Mouse (Mus musculus): ENCODE data around the gene Tufm.
"Not testable (repeated sequence)": the region's sequence is repeated elsewhere in the genome, so short reads cannot be mapped to it uniquely, and the experiment has no call there.

Tufm gene

DNA sequence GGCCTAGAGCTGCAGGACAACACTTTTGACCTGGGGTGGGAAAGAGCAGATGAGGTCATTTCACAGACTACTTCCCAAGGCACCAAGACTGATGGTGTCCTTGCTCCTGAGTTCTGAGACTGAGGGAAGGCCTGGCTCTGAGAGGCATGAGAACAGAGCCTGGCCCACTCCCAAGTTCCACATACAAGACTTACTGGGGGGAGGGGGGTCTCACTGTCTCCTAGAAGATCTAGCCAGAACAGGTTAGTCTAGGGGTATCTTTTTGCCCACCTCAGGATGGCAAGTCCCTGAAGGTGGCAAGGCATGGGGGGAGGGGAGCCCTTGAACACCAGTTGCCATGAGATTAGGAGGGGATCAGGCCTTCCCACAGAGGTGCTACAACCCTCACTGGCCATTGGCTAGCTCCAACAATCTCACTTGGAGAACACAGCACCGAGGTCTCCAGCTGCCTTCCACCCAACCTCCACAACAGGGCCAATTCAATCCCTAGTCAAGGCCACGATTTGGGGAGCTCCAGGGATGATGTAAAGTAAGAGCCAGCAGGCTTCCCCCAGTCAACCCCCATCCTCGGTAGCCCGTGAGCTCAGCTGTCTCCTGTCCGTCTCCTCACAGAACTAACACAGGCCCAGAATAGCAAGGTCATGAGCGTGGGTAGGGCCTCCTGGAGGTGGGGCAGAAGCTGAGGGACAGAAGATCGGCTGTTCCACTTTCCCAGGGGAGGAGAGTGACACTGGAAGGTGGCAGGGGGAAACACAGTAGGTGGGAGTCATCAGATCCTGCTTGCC lies 21.7 kb upstream of the Tufm start:
- no peak for DNase-seq (ENCODE audit: extremely low spot score, low spot score)

DNA sequence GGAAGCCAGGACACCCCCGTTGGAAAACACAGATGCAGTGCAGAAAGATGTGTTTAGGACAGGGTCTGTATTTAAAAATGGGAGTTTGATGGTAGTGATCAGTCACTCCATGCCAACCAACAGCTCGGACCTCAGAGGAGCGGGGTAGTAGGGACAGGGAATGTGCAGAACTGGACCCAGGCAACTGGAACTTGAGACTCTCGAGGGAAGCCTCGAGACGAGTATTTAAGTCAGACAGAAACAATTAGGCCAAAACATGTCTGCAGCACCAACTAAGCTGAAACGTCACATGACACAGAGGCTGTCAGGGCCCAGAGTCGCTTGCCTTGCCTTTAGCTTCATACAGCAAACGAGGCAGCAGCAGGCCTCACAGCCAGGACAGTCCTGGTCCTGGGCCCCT lies 21.0 kb upstream of the Tufm start:
- no peak for DNase-seq (ENCODE audit: extremely low spot score, low spot score)

DNA sequence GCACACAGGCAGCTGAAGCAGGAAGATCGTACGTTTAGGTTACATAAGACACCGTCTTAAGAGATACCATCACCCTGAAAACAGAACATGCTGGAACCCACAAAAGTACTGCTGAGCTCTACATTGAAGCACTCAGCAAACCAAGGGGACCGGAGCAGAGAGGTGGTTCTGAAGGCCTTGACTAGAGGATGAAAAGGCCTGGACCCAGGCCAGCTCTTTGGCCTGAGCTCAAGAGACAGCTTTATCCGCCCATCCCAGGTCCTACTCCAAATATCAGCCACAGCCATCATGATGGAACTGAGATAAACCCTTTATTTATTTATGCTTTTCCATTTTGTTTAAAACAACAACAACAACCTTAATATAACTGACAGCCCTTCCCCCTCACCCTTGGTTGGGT lies 20.5 kb upstream of the Tufm start:
- DNase-seq (ENCODE audit: extremely low spot score, low spot score): no peak

DNA sequence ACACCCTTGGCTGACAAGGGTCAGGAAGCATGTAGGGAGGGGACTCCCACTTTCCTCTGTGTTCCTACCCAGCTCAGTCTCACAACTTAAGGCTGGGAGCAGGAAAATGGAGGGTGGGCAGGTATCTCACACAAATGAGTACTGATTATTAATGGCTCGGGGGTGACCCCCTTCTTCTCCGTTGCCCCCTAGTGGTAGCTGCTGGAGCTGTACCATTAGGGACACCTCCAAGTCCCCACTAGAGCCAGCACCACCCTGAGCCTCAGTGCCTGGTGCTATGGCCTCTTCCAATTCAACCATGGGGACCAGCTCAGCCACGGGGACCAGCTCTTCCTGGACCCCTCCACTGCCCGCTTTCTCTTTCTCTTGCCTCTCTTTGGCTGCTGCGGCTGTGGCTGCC lies 19.9 kb upstream of the Tufm start:
- DNase-seq (ENCODE audit: extremely low spot score, low spot score): no peak

DNA sequence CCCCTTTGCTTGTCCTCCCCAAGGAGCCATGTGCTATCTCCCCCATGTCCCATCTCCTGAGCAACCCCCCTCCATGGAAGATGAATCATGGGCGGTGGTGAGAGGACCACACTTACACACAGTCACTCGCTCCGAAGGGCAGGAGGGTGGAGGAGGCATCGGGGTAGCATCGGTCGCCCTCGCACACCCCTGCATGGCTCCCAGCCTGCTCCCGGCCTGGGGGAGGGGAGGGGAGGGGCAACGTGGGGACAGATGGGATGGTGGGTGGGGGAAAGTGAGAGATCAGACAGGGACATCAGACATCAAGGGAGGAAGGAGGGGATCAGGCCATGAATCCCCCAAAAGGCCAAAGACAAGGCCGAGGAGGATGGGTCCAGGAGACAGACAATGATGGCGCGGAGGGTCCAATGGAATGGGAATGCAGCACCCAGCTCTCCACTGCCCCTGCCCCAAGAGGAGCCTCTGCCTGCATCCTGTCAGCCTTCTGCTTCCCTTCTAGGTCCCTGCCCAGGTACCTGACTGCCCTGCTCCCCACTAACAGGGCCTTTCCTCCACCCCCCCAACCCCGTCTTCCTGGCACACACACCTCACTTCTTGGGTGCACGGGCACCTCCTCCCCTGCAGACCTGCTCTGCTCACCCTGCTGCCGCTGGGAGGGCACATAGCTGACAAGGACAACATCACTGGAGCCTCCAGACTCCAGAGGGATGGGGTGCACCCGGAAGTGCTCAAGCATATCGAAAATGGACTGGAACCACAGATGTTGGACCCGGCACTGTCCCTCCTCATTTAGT lies 19.1 kb upstream of the Tufm start:
- no peak for DNase-seq (ENCODE audit: extremely low spot score, low spot score)

DNA sequence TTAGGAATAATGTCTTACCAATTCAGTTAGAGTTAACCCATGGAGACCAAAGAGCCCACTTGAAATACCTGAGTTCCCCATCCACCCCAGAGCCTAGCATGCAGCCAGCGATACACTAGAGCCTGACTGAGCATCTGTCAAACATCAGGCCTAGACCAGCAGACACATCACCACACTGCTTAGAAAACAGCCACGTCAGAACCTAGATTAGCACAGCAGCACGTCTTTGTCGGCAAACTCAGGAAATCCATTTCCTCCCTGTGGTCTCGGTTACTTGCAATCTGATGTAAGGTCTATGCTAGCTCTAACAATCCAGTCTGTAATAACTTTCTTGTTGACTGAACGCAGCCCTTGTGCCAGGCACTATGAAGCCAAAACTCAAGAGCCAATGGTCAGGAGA lies 17.1 kb upstream of the Tufm start:
- DNase-seq (ENCODE audit: extremely low spot score, low spot score): no peak

DNA sequence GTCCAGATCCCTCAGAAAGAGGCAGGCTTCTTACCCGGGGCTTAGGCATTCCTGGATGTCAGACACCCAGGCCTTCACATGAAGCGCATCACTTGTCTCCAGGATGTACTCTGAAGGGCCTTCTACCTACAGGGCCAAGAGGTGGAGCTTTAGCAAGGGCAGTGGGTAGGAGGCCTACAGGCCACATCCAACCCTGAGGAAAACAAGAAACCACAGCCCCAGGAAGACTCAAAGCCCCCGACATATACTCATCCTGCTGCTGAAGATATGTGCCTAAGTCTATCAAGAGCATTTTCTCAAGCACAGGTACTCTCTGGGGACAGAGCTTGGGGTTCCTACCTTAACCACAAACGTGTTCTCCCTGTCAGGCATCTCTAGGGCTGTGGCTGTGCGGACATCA lies 15.8 kb upstream of the Tufm start:
- DNase-seq (ENCODE audit: extremely low spot score, low spot score): no peak

DNA sequence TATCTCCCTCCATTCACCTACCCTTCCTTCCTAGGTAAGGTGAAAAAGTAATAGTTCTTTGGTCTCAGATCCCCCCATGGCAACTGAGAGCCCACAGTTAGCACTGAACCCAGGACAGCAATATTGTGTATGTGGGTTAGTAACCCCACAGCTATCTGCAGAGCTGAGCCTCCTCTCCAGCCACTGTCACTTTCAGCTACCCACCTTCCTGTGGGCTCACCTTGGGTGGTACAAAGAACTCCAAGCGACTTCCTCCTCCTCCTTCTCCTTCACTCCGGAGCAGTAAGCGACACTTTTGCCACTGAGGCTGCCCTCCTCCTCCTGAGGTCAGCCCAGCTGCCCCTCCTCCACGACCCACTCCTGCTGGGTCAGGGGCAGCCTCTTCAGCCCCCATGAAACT lies 15.3 kb upstream of the Tufm start:
- DNase-seq (ENCODE audit: extremely low spot score, low spot score): no peak

DNA sequence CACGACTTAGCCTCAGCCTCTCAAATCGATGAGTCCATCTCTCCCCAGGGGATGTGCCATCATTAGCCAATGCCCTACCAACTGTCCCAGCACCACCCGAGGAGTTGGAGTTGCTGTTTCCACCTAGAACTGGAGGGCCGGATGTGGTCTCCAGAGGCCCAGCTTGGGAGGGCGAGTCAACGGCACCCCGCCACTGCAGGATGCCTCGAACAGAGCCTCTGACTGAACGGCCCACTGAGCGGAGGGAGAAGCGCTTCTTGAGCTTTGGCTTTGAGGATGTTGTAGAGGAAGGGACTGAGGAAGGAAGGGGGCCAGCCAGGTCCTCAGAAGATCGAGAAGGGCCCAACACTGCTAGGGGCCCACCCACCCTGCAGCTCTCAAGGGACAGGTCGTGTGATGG lies 14.9 kb upstream of the Tufm start:
- DNase-seq (ENCODE audit: extremely low spot score, low spot score): no peak

DNA sequence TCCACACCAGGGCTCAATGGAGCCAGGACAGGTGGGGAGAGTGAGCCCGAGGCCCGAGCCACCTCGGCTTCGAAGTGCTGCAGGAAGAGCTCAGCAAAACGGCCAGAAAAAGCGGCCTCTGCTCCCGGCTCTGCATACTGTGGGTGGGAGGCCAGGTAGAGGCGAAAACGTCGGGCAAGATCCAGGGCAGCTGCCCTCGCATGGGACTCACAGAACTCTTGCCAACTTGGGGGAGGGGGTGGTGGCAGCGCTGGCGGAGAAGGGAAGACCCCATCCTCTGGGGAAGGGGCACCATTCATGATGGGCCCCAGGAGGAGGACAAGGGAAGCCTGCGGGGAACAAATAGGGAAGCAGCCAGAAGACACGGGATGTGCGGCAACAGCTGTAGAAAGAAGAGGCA lies 14.4 kb upstream of the Tufm start:
- DNase-seq (ENCODE audit: extremely low spot score, low spot score): no peak

DNA sequence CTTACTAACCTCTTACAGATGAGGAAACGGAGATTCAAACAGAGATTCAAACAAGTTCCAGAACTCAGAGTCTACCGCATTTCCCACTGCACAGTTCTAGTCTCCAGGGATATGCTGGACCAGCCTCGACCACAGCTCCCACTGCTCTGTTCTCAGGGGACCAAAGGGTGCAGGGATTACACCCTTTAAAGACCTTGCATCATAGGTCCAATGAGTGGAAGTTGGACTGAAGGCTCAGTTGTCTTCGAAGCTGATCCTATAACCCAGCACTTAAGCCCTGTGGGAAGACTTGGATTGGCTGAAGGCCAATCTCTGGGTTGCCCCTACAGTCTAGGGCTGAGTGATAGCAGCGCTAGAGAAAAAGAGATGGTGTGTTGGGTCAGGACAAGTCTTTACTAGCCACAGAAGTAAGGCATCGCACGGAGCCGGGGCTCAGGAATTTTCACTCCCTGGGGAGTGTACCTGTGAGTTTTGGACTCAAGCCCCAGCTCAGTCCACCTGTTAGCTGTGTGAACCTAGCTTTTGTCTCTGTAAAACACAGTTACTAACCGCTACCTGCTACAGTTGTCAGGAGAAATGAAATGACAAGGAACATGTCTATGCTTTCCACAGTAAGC lies 13.6 kb upstream of the Tufm start:
- no peak for DNase-seq (ENCODE audit: extremely low spot score, low spot score)

DNA sequence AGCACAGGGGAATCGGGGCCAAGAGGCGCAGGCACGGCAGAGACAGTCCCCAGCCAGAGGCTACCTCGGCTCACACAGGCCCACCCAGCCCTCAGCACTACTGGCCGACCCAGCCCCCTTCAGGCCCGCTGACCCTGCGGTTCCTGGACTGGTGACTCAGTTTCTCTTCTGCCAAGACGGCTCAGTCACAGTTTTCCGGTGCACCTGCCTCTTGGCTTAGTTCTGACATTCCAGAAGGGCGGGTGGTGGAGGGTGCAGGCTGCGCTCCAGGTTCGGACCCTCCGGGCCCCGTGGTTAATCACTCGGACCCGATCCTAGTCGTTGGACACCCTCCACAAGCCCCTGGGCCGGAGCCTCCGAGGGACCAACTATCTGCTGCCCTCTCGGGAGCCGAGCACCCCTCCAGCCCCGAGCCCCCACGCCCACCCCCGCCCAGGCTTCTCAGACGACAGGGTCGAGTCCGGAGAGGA lies 12.6 kb upstream of the Tufm start:
- DNase-seq (ENCODE audit: extremely low spot score, low spot score): no peak

DNA sequence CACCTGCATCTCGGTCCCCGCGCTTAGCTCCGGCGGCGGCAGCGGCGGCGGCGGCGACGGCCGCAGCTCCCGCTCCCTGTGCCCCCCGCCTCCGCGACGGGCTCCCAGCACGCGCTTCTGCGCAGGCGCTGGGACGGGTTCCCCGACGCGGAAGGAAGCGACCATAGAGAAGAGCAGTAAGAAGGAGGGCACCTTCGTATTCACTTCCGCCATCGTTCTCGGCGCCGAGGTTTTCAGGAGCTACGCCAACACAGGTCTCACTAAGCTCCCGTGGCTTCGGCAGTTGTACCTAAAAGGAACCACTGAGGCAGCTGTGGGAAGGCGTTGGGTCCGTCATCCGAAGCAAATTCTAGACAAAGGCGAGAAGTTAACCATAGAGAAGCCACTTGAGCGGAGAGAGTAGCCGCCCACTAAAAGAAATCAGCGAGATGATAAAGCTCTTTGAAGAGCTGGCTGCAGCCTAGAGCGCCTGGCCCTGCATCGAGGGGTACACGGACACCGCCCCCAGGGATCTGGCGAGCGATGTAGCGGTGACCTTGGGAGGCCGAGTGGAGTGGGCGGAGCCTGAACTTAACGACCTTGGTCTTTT lies 12.1 kb upstream of the Tufm start, which contains the start of gene Sh2b1:
TSS of gene Sh2b1 (minus strand) at position 432 of the 589 bp plus-strand sequence.
- DNase-seq (ENCODE audit: extremely low spot score, low spot score): peak; percentile 90

DNA sequence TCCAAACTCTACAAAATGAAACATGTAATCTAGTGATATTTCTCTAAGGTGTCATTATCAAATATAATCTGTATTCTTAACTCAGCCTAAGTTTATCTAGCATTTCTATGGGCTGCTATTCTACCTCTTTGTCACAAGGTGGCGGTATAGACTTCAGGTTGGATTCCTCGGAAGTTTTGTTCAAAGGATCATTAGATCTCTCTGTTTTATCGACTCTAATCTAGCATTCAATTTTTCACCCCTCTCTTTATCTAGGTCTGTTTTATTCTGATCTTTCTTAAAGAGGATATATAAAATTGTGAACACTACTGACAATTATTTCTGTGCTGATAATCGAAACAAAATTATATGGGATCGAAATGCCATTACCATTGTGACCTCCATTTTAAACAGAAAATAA lies 5.5 kb upstream of the Tufm start:
- DNase-seq (ENCODE audit: extremely low spot score, low spot score): no peak

DNA sequence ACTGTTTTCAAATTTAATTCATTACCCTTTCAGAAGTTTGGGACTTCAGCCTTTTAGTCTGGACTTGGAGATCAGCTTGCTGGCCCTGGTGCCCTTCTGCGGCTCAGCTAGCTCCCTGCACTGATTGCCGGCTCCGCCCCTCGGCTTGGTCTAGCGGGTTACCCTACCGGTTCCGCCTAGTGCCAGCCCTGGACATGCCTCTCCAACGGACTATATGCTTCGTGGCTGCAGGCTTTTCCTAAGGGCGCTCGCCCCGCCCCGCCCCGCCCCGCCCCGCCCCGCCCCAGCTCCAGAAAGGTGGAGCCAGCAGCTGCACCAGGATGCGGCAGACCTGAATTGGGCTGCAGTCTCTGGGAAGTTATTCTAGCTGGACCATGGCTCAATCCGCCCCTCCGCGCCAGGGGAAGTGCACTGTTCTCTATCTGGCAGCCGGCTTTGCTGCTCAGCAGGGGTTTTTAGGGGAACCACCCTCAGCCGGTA lies 4.7 kb upstream of the Tufm start:
- DNase-seq (ENCODE audit: extremely low spot score, low spot score): peak; percentile 83

DNA sequence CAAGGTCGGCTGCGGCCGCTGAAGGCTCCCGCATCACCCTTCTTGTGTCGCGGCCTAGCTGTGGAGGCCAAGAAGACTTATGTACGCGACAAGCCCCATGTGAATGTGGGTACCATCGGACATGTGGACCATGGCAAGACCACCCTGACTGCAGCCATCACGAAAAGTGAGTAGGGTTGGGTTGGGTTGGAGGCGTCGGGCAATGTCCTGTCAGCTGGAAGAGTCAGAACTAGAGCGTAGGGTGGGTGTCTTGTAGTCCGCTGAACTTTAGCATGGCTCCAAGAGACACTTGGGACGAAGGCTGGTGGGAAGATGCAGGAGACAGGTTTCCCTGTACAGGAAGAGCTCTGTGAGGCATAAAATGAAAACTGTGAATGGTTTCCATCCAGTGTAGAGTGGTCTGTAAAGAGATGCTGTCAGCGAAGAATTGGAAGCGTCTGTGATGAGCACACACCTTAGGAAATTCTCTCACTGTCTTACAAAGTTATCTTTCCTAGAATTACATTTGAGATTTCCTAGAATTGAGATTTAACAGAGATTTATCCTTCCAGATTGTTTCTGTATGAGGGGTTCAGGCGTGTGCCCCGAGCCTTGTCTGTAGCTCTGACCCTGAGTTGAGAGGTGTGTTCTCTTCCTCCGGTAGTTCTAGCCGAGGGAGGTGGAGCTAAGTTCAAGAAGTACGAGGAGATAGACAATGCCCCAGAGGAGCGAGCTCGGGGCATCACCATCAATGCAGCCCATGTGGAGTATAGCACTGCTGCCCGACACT lies 640 bp downstream of the Tufm start:
- not testable (repeated sequence) for DNase-seq (ENCODE audit: extremely low spot score, low spot score)

DNA sequence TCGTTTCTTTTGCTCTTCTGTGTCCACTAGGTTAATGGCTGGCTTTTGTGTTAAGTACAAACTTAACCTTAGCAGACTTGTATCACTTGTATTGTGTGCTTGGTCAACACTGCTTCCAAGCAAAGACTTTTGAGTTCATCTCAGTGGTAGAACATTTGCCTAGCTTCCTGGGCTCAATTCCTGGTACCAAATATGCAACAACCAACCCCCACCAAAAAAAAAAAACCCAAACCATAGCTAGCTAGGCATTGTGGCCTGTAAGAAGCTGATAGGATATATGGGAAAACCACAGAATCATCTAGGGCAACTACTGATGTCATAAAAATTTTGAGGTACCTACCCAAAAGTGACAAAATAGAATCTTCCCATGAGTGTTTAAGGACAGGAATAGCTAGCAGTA lies 3.8 kb downstream of the Tufm start:
- DNase-seq (ENCODE audit: extremely low spot score, low spot score): no peak

DNA sequence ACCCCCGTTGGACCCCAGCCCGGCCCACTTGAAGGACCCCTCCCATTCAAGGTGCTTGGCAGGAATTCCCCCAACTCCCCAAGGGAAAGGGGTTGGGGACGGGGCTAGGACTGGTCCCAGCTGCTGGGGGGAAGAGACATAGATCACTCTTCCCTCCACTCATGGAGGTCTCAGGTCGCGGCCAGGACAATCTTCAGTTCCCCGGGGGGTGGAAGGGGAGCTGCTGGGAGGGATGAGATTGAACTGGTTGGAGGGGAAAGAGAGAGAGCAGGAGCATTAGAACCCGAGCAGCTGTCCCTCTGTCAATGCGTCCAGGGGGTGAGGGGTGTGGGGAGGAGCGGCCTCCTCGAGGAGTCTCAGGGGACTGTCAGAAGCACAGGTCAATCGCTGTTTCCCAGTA lies 4.8 kb downstream of the Tufm start:
- DNase-seq (ENCODE audit: extremely low spot score, low spot score): peak; percentile 22

DNA sequence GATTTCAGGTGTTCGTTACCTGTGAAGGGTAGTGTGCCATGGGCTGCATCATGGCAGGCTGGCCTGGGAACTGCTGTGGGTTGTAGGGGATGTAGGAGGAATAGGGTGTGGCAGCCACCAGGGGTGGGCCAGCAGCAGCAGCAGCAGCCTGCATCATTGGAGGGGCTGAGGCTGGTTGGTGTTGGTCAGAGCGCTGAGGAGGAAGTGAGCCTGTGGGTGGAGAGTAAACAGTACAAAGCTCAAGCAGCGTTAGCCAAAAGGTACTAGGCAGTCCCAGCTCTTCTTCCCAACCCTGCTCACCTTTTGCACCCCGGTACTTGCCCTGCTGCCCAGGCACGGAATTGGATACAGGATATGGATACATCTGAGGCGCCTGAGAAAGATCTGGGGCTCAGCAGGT lies 7.0 kb downstream of the Tufm start:
- no peak for DNase-seq (ENCODE audit: extremely low spot score, low spot score)

DNA sequence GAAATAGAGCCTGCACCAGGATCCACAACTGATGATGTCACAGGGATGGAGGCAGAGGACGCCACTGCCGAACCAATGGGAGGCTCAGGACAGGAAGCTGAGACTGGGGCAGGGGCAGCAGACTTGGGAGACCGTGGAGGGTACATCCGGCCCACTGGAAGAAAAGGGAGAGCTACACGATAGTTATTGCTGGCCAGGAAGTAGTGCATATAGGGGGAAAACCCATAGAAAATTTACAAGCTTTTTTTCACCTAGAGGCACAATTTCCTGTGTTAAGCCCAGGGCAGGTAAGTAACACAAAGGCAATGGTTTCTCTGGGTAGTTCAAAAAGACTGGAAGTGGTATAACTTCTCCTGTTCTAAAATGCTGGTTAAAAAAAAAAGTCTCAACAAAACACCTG lies 9.3 kb downstream of the Tufm start:
- no peak for DNase-seq (ENCODE audit: extremely low spot score, low spot score)

DNA sequence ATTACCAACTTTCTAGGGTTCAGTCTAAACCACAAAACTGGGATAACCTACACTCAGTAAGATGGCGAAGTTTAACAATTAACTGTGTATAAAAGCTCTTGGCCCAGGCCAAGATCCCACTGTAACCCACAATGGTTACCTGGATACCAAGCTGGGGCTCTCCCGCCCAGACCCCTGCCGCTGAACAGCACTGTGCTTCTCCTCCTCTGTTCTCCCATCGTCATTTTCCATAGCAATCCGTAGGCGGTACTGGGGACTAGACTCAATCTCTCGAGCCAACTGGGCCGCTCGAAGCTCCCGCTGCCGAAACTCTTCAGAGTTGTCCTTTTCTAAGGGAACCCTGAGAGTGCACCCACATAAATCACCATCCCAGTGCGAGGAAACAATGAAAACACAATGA lies 10.8 kb downstream of the Tufm start:
- no peak for DNase-seq (ENCODE audit: extremely low spot score, low spot score)

All from neural tube, embryonic 10.5 days (tissue).